Mouse (Mus musculus): ENCODE data around the gene Psd4.
A peak's percentile ranks its signal among the peaks of the same experiment; 100 is the strongest.

Gene Psd4

DNA sequence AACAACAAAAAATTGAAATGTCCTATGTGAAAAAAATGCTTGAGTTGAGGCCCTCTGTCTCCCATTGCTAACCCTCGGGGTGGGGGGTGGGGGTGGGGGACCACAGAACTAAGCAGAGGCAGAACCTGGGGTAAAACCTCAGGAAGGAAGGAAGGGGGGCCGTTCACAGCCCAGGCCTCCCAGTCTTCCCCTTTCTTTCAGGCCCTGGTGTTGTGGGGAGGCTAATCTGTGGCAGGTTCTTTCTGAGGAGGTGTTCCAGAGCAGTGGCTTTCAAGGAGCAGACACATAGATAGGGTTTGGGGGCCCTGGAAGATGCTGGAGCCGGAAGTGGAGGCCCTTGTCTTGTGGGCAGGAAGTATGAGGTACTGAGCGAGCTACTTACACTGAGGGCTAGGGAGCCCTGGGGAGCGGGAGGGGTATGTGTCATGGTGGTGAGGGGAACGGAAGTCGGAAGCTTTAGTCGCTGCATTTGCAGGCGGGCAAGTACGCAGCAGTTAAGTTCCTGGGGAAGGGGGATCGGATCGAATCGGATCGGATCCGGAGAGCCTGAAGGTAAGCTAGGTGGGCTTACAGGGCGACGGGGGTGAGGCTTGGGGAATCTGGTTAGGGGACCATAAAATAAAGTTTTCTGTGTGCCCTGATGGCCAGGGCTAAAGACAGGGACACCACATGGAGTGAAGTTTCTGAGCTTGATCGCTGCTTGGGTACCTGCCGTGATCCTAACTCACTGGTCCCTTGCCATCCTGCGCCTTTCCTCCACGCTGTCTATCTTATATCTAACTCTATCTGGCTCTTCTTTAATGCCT lies 19.0 kb downstream of the Psd4 start:
- no peak for DNase-seq (ENCODE audit: low spot score in 2 of 2)

DNA sequence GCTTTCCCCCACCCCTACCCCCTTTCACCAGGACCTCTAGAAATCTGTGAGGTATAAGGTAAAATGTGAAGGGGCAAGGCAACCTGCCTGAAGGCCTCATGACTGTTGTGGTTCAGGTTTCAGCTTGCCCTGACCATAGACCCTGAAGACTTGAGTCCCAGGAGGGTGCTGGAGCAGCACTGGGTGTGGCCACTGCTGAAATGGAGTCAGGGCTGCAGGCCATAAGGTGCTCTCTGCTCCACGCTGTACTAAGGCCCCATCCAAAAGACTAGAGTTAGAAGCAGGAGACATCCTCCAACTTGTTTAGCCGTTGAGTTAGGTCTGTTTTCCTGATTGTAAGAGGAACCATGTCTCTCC lies 19.6 kb downstream of the Psd4 start:
- no peak for DNase-seq (ENCODE audit: low spot score in 2 of 2)

- DNase-seq (ENCODE audit: low spot score in 2 of 2): peak; percentile 21 to 61
Observed at GRCm38 (mm10) chr2:24387361-24388283, 20.2 kb downstream of the Psd4 start.

DNA sequence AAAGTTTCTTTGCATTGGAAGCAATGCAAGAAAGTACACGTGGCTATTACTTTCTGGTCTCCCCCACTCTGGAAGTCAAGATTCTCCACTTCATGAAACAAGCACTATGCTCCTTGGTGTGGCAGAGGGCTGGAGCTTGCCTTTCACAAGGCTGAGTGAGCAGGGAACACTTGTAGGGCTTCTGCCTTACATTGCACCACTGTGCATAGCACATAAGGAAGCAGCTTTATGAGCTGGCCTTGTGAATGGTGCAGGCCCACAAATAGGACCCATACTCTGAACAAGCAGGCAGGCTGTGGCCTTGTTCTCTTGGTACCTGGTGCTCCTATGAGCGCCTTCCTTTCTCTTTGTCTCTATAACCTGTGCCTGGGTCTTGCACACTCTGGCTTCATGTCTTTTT lies 25.9 kb downstream of the Psd4 start:
- no peak for DNase-seq (ENCODE audit: low spot score in 2 of 2)

DNA sequence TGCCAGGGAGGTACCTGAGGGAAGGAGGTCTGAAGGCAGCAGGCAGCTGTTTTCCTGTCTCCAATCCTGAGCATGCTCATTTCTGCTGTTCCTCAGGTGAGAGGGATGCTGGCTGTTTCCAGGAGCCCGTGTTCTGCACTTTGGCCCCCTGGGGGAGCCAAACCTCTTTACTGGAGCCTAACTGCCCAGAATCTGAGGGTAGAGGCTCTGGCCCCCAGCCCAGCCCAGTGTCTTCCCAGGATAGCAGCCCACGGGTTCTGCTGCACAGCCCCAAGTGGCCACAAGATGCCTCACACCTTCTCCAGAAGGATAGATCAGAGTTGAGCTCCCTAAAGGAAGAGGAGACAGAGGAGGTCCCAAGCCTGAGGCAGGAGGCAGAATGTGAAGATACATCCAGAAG lies 29.7 kb downstream of the Psd4 start:
- no peak for DNase-seq (ENCODE audit: low spot score in 2 of 2)

DNA sequence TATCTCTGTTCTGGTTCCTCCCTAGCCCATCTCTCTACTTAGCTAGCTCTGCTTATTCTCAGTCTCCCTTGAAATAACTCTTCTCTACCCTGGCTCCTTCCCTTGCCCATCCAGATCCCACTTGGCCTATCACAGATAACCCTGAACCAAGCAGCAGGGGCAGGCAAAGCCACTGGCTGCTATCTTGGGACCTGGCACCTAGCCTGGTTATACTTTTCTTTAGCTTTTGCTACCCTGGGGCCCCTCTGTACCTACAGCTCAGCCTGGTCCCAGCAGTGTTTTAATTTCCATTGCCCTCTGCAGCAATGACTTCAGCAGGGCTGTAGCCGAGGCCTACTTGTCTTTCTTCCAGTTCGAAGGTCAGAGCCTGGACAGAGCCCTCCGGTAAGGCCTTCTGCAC lies 33.3 kb downstream of the Psd4 start:
- no peak for DNase-seq (ENCODE audit: low spot score in 2 of 2)

DNA sequence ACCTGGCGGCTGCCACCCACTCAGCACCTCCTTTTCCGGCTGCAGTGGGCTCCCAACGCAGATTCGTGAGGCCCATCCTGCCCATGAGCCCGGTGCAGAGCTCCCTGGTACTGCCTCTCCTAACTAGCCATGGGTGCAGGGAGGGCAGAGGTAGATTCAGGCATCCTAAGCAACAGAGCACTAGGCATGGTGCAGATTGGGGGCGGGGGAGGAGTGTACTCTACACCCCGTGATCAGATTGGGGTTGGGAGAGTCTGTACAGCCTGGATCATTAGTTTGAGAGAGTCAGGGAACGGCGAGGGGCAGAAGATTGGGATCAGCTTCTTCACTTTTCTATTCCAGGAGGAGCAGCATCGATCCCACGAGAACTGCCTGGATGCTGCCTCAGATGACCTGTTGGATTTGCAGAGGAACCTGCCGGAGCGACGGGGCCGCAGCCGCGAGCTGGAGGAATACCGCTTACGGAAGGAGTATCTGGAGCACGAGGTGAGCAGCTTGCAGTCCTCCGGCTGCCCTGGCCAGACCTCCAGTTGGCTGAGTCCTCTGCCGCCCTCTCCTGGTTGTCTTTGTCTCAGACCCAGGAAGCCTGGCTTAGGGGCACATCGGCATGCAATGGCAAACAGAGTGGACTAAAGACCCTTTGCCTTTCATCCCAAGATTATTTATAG lies 38.1 kb downstream of the Psd4 start:
- peak; percentile 52 to 53 for DNase-seq (ENCODE audit: low spot score in 2 of 2)

DNA sequence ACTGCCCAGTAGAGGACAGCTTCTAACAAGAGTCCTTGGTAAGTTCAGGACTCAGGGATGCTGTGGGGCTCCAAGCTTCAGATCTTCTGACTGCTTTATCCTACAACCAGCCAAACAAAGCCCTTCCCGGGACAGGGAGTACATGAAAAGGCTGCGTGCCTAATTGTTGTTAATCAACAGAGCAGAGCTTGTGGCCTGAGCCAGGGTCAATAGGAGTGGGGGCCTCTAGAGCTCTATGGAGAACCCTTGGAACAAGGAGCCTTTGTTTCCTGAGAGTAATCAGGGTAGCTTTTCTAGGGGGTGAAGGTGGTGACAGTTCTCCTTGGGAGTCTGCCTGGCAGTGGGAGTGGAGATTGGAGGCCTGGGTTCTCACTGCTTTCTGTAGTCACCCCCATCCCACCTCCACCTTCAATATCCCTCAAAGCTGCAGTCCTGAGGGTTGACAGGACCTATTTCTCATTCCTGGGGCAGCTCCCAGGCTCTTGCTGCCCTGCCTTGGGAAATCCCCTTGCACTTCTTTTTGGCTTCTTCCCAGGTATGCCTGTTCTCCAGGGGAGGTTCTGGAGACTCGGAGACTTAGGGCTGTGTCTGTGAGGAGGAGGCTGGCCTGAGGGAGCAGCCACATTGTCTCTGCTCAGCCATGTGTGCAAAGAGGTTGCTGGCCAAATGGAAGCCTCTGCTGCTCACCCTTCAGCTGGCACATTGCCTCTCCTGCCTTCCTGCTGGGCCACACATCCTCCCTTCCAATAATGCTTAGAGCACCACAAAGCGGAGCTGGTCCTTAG lies 40.5 kb downstream of the Psd4 start:
- peak in 1 of 2 experiments; percentile 7 for DNase-seq (ENCODE audit: low spot score in 2 of 2)

DNA sequence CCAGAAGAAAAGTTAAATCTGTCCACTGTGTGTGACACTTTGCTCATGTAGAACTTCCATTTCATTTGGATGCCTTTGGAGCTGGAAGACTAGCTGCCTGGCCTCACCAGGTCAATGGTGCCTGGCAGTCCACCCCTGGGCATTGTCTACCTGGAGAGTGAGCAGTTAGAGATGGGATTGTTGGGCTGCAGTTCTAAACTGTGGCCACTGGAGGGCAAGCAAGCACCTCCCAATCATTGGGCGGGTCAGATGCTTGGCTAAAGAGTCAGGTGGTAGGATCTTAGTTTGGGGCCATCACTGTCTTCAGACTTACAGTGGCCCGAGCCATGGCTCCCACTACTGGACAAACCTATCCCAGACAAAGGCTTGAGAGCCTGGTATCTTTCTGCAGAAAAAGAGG lies 41.8 kb downstream of the Psd4 start:
- peak; percentile 58 to 69 for DNase-seq (ENCODE audit: low spot score in 2 of 2)

- DNase-seq (ENCODE audit: low spot score in 2 of 2): no peak
Observed at GRCm38 (mm10) chr2:24413172-24413571, 45.8 kb downstream of the Psd4 start.

DNA sequence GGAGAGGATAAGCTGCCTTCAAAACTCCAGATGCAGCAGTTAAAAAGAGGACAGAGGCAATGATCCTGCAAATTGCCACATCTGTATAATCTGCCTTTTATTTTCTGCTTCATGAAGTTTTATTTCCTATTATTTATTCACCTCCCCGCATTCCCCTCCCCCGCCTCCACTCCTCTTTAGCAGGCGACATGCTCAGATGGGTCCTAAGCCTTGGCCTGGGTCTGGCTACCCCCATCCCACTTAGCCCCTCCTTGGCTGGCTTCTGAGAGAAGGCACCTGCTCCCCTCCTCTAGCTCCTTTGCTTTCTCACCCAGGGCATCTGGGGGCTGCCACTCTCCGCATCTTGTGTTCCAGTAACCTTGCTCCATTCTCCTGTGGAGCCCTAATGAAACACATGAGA lies 46.3 kb downstream of the Psd4 start:
- DNase-seq (ENCODE audit: low spot score in 2 of 2): no peak

- DNase-seq (ENCODE audit: low spot score in 2 of 2): no peak
Observed at GRCm38 (mm10) chr2:24416668-24417067, 49.3 kb downstream of the Psd4 start.

- DNase-seq (ENCODE audit: low spot score in 2 of 2): no peak
Observed at GRCm38 (mm10) chr2:24417106-24417505, 49.7 kb downstream of the Psd4 start.

GRCm38 (mm10) chr2:24417564-24417963 lies 50.2 kb downstream of the Psd4 start:
- DNase-seq (ENCODE audit: low spot score in 2 of 2): no peak

- no peak for DNase-seq (ENCODE audit: low spot score in 2 of 2)
Observed at GRCm38 (mm10) chr2:24421211-24421863, 54.0 kb downstream of the Psd4 start.

DNA sequence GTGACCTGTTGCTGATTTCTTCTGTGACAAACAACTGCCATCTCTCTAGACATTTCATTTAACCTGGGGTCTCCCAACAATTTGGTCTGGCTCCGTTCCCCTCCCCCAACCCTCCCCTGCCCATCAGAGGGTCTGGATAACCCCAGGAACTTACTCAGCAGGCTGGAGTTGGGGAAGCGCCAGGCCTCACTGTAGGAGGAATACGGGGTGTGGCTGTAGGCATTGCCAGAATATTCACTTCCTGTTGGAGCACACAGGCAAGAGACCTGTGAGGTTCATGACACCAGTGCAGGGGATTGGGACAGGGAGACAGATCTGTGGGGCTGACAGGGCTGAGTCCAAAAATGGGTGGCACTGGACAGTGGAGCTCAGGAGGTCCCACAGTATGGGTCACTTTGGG lies 55.4 kb downstream of the Psd4 start:
- no peak for DNase-seq (ENCODE audit: low spot score in 2 of 2)

DNA sequence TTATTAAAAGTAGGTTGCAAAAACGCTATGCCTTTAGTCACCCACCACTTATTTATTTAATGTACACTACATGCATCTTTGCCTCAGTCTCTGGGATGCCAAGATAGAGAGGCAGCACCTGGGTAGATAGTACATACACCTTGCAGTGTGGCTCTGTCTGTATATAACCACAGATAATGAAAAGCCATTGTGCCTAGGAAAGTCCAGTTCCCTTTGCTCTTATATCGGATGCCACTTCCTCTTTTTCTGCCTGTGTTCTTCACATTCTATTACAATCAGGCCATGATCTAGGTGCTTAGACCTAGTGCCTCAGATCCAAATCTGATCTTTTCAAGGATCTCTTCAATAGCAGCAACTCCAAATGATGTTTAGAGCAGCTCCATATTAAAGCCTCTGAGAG lies 58.2 kb downstream of the Psd4 start:
- DNase-seq (ENCODE audit: low spot score in 2 of 2): no peak

- no peak for DNase-seq (ENCODE audit: low spot score in 2 of 2)
Observed at GRCm38 (mm10) chr2:24427866-24428675, 60.7 kb downstream of the Psd4 start.

DNA sequence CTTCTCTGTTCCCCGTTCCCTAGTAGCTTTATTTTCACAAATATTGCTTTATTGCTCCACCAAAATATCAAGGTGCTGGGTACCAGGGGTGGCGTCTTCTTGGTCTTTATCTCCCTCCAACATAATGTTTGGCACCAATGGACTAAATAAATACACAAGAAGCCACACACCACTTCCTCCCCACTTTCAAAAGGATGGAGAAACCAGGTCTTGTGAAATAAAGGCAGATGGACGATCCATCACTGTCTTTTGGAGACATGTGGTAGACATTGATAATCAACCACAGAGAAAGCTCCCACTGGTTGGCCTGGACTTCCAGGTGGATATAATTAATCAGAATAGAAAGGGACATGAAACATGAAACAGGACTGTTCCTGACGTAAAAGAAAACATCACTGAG lies 62.4 kb downstream of the Psd4 start:
- no peak for DNase-seq (ENCODE audit: low spot score in 2 of 2)

- no peak for DNase-seq (ENCODE audit: low spot score in 2 of 2)
Observed at GRCm38 (mm10) chr2:24434670-24435069, 67.3 kb downstream of the Psd4 start.

Data from frontal cortex, postnatal 36 days (tissue).